Mouse (Mus musculus) frontal cortex, adult (tissue): ENCODE results near the gene Actr10.

Source experiments
- ATAC-seq: cut with Nextera tagmentation; 2 replicates; pipeline ENCODE4 v1.9.2; 2017; ENCODE audit warnings: mild to moderate bottlenecking, moderate library complexity, mixed read lengths; ENCODE audit not compliant: low TSS enrichment

The Actr10 gene

DNA sequence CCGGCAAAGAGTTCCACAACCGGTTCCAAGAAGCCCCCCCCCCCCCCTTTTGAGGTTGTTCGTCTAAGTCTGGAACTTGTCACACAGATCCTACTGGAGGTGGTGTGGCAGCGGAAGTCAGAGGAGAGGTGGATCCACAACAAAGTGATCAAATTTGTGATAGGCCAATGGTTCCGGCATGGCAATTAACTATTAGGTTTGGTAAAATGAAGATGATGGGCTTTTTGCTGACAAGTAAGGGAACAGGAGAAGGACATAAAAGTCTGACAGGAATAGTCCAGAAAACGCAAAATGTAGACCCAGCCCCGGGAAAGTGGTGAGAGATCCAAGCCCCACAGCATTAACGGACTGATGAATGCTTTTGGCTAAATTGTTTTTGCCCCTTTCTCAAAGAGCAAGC is 29.9 kb downstream of the Actr10 start:
- ATAC-seq: no peak

DNA sequence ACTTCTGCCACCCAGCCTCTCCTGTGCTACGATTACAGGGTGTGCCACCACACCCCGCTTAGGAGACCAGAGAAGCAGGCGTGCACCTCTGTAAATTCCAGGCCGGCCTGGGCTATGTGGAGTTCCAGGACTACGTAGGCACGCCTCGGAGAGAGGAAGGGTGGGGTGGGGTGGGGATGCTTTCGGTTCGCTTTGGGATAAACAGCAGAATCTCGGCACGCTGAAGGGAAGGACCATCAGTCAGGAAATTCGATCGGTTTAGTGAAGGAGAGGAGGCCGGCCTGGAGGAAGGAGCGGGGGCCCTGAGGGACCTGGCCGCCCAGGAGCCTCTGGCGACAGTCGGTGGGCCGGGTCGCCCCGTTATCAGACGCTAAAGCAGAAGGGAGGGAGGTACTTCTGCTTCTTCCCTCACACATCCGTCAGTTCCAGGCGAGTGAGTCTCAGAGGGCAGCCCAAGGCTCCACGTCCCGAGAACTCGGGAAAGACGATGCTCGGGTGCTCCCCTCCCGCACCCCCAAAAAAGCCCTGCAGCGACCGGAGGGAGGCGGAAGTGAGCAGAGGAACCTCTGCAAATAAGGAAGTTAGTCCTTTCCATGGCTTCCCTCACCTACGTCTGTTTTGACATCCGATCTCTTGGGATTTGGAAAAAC is 30.6 kb downstream of the Actr10 start:
- ATAC-seq: peak; percentile 81

DNA sequence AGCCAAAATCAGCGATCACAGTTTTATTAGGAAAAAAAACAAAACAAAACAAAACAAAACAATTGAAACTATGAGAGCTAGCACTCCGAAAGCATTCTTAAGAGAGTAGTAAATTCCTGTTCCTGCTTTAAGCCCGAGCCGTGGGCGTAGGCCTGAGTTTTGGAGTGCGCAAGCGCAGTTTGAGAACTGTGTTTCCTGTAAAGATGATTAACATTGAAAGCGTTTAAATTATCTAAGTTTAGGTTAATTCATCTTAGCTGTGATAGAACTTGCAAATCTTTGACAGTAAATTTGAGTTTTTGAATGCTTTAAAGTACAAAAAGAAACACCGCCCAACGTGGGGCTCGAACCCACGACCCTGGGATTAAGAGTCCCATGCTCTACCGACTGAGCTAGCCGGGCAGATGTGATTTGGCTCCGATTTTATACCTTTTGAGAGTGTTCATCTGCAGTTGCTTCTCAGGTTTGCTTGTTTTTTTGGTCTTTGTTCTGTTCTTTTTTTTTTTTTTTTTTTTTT is 31.2 kb downstream of the Actr10 start:
- peak; percentile 46 for ATAC-seq

DNA sequence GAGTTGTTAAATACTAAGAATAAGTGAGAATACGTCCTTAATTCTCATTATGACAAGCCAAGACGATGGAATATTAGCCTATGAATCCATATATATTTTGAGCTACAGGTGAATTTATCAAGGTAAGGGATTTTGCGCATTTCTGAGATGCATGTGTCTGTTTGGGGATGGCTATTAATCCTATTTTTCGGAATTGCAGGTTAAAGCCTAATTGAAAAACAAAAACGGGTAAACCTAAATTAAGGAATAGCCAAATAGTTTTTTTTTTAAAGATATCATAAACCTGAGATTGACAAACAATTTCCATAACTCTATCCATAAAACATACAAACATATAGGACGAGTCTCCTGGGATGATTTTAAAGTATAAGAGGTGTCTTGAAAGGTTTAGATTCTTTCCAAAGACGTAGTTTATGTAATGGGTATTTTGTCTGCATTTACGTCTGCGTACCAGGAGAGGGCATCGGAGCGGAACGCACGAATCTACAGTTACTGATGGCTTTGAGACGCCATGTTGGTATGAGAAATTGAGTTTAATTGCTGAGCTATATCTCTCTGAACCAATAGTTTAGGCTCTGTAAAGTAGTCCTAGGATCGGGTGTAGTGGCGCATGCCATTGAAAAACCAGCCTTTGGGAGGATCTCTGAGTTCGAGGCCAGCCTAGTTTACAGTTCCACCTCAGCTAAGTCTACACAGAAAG is 32.0 kb downstream of the Actr10 start:
- ATAC-seq: peak; percentile 27

DNA sequence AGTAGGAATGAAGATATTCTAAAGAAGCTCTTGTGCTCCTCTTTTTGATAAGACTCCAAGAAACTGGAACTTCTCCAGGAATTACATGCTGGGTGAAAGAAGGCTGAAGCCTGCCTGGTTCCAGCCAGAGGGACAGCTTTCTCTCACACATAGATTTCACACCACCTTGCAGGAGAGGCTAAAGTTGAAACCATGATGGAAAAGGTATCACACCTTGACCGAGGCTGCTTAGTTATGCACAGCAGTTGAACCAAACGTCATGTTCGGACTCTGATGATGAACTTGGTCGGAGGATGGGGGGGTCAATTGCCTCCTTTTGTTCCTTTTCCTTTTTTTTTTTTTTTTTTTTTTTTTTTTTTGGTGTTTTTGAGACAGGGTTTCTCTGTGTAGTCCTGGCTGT is 36.2 kb downstream of the Actr10 start:
- ATAC-seq: no peak

DNA sequence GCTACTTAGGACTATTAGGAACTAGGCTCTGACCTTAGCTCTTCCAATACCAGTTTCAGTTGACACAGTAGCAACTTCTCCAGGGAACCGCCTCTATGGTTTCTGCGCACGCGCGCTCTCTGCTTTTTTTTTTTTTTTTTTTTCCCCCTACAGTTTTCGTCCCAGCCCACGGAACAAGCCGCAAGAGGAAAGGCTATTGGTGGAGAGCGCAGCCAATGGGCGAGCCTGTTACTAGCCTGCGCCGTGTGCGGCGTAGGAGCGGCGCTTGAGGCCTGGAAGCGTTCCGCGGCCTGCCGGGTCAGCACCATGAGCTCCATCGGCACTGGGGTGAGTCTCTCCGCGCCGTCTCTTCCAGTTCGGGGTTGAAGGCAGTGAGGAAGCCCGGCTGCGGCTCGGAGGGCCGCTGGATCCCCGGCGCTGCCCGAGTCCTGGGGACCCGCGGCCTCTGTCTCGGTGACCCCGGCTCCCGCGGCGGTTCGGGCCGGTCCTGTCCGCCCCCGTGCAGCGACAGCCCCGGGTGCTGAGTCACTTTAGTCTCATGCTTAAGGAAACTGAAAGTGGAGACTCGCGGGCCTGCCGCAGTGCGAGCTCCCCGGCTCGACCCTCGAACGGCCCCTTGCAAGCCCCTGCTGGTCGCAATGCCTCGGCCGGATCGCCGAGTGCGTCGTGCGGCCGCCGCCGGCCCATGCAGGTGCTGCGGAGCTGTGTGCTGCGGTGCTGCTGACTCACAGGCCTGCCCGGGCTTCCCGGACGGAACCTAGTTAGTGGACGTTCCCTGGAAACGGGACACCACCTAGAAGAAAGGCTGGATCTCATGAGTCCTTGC is 37.0 kb downstream of the Actr10 start, which contains the start of gene Psma3:
Gene Psma3 (plus strand): TSS at position 181 of the 826 bp plus-strand sequence.
- peak; percentile 97 for ATAC-seq

DNA sequence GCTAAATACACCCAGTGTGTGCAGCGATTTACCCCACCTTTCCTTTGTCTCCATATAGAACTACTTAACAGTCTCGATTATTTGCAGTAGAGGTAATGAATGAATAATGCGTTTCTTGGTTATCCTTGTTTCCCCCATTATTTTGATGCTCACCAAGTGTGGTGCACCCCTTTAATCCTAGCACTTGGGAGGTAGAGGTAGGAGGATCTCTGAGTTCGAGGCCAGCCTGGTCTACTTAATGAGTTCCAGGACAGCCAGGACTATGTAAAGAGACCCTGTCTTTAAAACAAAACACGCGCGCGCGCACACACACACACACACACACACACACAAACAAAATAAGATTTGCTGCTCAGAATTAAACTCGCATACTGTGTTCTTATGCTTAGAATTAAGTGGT is 37.7 kb downstream of the Actr10 start:
- ATAC-seq: no peak

DNA sequence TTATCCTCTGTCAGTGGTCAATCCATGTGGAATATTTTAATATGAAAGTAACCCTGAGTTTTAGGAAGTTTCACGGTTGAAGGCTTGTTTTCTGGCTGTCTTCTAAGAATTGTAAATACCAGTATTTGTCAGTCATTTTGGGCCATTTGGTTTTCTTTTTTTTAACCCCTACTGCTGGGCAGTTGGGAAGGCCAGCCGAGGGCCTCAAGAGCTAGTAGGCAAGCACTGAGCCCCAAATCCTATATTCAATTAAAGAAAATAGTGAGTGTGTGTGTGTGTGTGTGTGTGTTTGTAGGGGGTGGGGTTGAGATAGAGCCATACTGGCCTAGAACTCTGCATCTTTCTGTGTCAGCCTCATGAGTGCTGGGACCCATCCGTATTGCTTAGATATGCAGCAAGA is 38.2 kb downstream of the Actr10 start:
- ATAC-seq: no peak

DNA sequence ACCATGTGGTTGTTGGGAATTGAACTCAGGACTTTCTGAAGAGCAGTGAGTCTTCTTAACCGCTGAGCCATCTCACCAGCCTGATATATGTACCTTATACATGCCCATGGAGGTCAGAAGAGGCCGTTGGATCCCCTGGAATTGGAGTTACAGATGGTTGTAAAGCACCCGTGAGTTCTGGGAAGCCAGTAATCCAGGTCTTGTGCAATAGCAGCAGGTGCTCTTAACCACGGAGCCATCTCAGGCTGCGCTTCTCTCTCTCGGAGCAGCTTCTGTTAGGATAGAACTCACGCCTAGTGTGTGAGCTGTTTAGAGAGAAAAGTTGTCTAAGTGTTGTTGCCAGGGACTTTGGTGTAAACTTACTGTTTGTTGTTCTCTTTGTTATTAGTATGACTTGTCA is 40.7 kb downstream of the Actr10 start:
- ATAC-seq: no peak

DNA sequence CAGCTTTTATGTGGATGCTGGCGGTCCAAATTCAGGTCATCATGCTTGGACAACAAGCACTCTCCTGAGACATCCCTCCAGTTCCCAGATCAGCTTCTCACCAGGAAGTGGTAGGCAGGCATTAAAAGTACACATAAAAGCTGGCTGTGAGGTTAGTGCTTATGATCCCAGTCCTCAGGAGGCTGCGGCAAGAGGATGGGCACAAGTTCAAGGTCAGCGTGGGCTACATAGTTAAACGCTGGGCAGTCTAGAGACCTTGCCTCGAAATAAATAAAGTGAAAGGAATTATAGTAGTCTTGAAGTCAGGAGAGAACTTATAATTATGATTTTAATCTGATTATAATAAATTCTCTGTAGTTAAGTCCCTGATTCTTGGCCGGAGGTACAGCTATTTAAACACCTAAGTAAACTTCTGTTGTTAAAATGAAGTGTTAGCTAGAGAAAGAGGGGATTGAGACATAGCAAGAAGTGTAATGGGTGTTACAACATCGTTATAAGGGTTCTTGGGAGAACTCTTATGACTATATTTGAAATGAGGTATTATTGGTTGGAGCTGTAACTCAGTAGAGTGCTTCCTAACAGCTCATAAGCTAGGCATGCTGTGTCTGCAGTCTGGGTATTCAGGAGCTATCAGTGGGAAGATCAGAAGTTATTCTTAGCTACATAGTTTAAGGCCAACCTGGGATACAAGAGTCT is 47.3 kb downstream of the Actr10 start:
- no peak for ATAC-seq

DNA sequence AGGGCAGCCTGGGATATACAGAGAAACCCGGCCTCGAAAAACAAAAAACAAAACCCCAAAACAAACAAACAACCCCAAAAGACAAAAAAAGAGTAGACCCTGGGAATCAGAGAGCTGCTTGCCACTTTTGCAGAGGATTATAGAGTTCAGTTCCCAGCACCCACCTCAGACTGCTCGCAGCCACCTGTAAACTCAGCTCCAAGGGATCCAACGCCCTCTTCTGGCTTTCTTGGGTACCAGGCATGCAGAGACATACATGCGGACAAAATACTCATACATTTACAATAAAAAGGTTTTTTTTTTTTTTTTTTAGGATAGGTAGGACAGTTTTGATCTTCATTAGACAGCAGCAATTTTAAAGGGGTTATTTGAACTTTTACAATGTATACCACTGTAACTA is 59.6 kb downstream of the Actr10 start:
- no peak for ATAC-seq

DNA sequence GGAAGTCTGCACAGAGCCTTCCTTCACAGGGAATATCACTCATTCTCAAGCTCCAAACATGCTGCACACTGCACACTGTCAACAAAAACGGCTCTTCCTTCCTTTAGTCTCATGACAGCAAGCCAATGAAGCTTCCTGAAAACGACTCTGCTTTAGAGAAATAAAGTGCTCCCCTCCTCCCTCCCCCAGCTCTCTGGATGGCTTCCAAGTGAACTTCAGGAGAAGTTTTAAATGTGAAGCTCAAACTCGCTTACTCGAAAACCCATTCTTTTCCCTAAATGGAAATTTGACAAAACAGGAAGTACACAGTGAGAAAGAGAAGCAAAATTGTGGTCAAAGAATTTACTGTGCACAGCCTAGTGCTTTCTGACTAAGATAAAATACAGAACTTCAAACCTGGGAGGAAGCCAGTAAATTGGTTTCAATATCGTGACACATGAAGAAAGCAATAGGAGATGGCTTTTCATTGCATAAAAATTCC is 61.8 kb downstream of the Actr10 start:
- ATAC-seq: peak; percentile 48; the same call in 1 of the 2 replicates

DNA sequence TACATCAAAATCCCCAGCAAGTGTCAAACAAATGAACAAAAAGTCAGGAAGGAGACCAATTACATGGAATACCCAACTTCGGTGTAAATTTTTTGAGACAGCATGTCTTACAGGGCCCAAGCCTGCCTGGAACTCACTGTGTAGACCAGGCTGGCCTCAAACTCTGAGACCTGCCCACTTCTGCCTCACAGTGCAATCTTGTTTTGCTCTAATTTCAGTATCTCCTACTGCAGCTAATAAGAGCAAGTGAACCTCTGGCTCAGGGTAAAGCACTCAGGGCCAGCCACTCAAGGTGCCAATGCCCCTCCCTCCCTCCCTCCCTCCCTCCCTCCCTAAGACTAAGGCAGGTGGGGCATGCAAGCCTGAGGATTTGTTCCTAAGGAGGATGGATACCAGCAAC is 62.7 kb downstream of the Actr10 start:
- ATAC-seq: no peak

DNA sequence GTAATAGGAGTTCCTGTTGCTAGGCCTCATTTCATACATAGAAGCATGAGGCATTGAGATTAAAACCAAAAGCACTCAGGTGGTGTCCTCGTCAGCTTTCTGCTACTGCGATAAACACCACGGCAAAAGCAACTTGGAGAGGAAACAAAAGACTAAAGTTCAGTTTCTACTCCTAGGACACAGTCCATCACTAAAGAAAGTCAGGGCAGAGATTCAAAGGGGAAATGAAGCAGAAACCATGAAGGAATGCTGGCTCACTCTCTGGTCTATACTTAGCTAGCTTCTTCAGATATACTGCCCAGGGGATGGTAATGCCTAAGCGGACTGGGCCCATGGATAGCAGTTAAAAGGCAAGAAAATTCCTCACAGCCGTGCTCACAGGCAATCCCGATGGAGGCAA is 63.8 kb downstream of the Actr10 start:
- ATAC-seq: no peak

DNA sequence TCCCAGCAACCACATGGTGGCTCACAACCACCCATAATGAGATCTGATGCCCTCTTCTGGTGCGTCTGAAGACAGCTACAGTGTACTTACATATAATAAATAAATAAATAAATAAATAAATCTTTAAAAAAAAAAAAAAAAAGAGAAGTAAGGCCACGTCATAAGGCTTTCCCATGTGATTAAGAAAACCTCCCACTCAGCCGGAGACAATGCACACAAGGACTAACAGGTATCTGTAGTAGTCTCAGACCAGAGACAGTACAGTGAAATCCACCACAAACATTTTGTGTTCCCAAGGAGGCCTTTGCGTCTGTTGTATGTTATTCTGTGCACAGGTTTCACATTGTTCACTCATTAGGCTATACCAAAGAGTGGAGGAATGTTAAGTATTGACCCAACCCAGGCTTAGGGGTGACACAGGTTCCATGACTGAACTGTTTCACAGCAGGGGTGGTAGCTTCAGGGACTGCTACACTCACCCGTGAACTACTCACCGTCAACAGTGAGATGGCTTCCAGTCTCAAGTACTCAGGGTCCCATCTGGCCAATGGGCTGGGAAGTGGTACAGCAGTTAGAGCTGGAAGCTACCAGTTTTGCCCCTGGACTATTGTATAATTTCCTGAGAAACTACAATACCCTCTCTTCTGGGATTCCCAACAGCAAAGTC is 66.2 kb downstream of the Actr10 start:
- ATAC-seq: no peak

DNA sequence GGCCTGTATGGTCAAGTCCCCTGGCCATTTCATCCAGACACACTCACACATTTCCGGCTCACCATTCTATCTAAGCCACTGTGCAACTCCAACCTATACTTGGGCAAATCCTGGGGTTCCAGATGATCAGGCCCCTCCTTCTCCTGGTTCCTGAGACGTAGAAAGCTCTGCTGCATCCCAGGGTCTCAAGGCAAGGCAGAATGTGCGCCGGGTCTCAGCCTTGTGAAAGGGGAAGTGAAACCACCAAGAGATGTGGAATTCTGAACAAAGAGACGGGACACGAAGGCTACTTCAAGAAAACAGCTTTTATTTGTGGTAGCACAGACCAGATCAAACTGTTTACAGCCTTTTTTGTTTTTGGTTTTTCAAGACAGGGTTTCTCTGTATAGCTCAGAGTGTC is 68.5 kb downstream of the Actr10 start:
- no peak for ATAC-seq

DNA sequence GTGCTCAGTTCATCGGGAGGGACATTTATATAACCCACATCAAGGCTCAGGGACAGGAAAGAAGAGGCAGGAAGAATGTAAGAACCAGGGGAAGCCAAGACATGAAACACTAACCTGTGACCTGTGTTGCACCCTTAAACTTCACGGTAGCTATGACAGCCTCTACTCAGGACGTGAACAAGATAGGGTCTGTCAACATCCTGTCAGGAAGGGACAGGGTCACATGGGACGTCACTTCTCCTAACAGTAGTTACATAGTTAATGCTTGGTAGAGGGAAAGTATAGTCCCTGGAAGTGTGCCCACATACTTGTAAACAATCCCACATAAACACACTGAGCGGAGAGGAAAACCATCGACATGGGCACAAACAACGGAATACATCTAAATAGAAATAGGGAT is 69.2 kb downstream of the Actr10 start:
- no peak for ATAC-seq

DNA sequence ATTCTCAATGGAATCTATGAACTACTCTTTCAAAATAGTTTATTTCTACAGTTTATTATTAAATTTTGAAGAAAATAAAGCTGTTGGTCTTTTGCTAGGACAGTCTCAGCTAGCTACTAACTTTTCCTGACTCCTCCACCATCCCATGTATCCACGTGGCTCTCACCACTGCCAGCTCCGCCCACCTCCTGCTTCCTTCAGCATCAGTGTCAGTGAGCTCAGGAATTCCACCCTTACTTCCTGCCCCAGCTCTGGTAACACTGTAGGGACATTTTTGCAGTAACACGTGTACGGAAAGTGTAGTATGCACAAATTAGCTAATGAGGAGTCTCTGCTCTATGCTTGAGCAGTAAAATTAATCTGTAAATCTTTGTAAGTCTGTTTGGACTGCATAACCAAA is 72.1 kb downstream of the Actr10 start:
- peak; percentile 70; the same call in 1 of the 2 replicates for ATAC-seq
